Mouse (Mus musculus) megakaryocyte, embryonic 14.5 days (primary cell): Measurements from ENCODE around the gene Ikbke.

Source experiments
- FLI1 ChIP-seq: IDR thresholded peaks from 2 replicates; pipeline ENCODE4 v1.6.1; 2012; ENCODE audit warnings: low read length, inconsistent platforms, mixed read lengths
- GATA1 ChIP-seq: IDR thresholded peaks from 3 replicates; pipeline ENCODE4 v1.6.1; 2012; ENCODE audit warnings: mixed read lengths, low read length, inconsistent platforms, borderline replicate concordance

GRCm38 (mm10) chr1:131204461-131204860, 74.9 kb downstream of the Ikbke start:
- TF ChIP-seq GATA1, result no peak
- no peak for TF ChIP-seq FLI1
